Mouse (Mus musculus) C2C12 (cell line): ENCODE data around the gene Slc35c1.

Experiments
- CTCF ChIP-seq: IDR thresholded peaks from one replicate; pipeline ENCODE4 v1.5.1; 2011; ENCODE audit not compliant: control insufficient read depth, insufficient read depth, insufficient read length
- MAX ChIP-seq: IDR thresholded peaks from one replicate; pipeline ENCODE4 v1.6.1; 2011; ENCODE audit warnings: mild to moderate bottlenecking, control low read depth
- MYOD1 ChIP-seq: IDR thresholded peaks from one replicate; pipeline ENCODE4 v1.6.1; 2011; ENCODE audit warnings: low read depth; ENCODE audit not compliant: control insufficient read depth, insufficient read length

GRCm38 (mm10) chr2:92494423-92494822 lies 34.1 kb upstream of the Slc35c1 start:
- TF ChIP-seq CTCF (no peak), MAX (no peak), MYOD1 (no peak)
